Mouse (Mus musculus) heart, postnatal 0 days (tissue): ENCODE results near the gene Mtg2.

ENCODE experiments used
- CTCF ChIP-seq: IDR thresholded peaks from 2 replicates; pipeline ENCODE4 v1.5.1; 2016; ENCODE audit warnings: antibody characterized with exemption, control low read depth, low read depth
- EP300 ChIP-seq: IDR thresholded peaks from 2 replicates; pipeline ENCODE4 v1.6.1; 2016; ENCODE audit warnings: antibody characterized with exemption, low read depth

DNA sequence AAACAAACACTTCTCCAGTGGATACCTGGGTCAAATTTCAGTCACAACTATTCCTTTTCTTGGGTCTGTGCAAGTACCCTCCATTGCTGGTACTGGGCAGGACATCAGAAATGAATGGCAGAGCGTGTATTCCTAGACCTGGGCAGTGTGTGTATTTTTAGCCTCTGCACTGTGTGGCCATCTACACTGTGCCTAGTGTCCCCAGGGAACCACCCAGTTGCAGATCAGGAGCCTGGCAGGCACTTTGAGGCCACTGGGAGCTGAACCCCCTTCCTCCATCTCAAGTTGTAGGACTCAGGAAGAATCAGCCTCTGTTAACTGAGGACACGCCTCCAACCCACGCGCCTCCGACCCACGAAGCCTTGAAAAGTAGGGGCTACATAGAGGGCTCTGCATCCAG is 47.6 kb upstream of the Mtg2 start:
- TF ChIP-seq CTCF: no peak
- TF ChIP-seq EP300: no peak
